In the genomic region with DNA sequence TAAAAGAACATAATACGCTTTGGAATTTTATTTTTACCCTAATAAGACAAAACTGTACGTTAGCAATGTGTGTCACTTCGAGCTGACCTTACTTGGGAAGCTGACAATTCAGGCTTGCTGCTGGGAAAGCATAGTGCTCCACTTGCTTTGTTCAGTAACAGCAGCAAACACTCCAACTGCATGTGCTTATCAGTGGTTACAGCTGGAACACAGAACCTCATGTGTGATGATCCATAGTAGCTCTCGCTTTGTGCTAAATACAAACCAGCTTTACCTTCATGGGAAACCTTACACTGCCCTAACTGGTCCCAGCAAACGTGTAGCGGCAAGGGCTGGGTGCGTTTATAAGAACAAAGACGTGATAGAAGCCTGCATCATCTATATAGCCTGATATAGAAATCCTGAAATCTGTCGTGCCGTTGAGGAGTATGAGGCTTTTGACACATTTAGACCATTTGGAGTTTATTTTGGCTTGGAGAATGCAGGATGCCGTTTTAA, we compare ENCODE assay signal across 13 mouse cellular contexts.
DNase-seq lines count a peak whose midpoint lies in the region; ATAC-seq and TF ChIP-seq lines count a peak whose summit lies in the region.
"Had no signal": no experiment of that assay in that cellular context is flagged by ENCODE, and none has a peak within 500 bp of the region (broad histone marks: within the 10 kb centered on the region; RNA-seq: fewer than 3 reads in every experiment).

No protein-coding gene starts in this region.

- peaks cover 42% of the 10 kb centered on the region for H3K4me1 ChIP-seq in heart, embryonic 12.5 days (replicated peaks)
- peaks cover 82% of the 10 kb centered on the region for H3K4me1 ChIP-seq in megakaryocyte, embryonic 14.5 days
- peaks cover 81% of the 10 kb centered on the region for H3K4me1 ChIP-seq in heart, embryonic 13.5 days
- peaks cover 3 to 23% of the 10 kb centered on the region in 2 experiments; a peak in 3 of 4 replicates for H3K4me1 ChIP-seq in liver, embryonic 14.5 days (replicated peaks; ENCODE audit: control insufficient read depth in 2 of 2, insufficient read depth in 2 of 2, low read length in 1 of 2)

- DNase-seq in heart, adult 9 months (ENCODE audit: low spot score in 2 of 2), result no peak
- no peak for DNase-seq in liver, embryonic 14.5 days (ENCODE audit: low read depth in 3 of 3, low spot score in 3 of 3)
- no peak for DNase-seq in adrenal gland, postnatal 25 days
- DNase-seq in adrenal gland, postnatal 4 days (ENCODE audit: low spot score in 2 of 2), result no peak
- DNase-seq: cerebellum, adult 8-10 months; embryo, embryonic 11 days; kidney, adult 11 months; kidney, postnatal 4 days; right cerebral cortex, postnatal 25 days had no signal

- peak; percentile 73 for TF ChIP-seq EP300 in liver, embryonic 14.5 days (IDR thresholded peaks at IDR 0.05; ENCODE audit: low read depth)

- no peaks in the 10 kb centered on the region for H3K36me3 ChIP-seq in heart, embryonic 12.5 days
- H3K36me3 ChIP-seq in megakaryocyte, embryonic 14.5 days (replicated peaks; ENCODE audit: low read length), result peaks cover 44% of the 10 kb centered on the region
- H3K36me3 ChIP-seq in heart, embryonic 13.5 days, result no peaks in the 10 kb centered on the region
- no peaks in the 10 kb centered on the region for H3K36me3 ChIP-seq in liver, embryonic 14.5 days (replicated peaks; ENCODE audit: control insufficient read depth, insufficient read depth, low read depth)

- no peak overlapping the region for H3K4me2 ChIP-seq in heart, embryonic 12.5 days
- H3K4me2 ChIP-seq in heart, embryonic 13.5 days, result peak overlapping the region; percentile 18; the same call in 1 of the 2 replicates
- no peak overlapping the region for H3K4me2 ChIP-seq in liver, embryonic 14.5 days (ENCODE audit: low read depth)

- TF ChIP-seq CTCF in liver, embryonic 14.5 days (IDR thresholded peaks at IDR 0.05; ENCODE audit: low read depth), result no peak

- no peak overlapping the region for H3K4me3 ChIP-seq in heart, embryonic 12.5 days
- H3K4me3 ChIP-seq in megakaryocyte, embryonic 14.5 days (replicated peaks), result peak overlapping the region; percentile 50
- no peak overlapping the region for H3K4me3 ChIP-seq in heart, embryonic 13.5 days
- no peak overlapping the region for H3K4me3 ChIP-seq in liver, embryonic 14.5 days (ENCODE audit: insufficient read depth in 1 of 2, low read depth in 2 of 2, low read length in 2 of 2)

- WGBS in heart, embryonic 12.5 days, result 55% methylated on average over 11 of the region's 11 CpGs
- 47% methylated on average over 11 of the region's 11 CpGs for WGBS in heart, embryonic 13.5 days
- 35% methylated on average over 11 of the region's 11 CpGs for WGBS in liver, embryonic 14.5 days (ENCODE audit: insufficient replicate concordance)

- H3K27ac ChIP-seq in heart, embryonic 12.5 days (ENCODE audit: poor library complexity, severe bottlenecking), result peak overlapping the region; percentile 67
- peak overlapping the region; percentile 64 for H3K27ac ChIP-seq in heart, embryonic 13.5 days (replicated peaks)
- no peak overlapping the region for H3K27ac ChIP-seq in liver, embryonic 14.5 days

- ATAC-seq in heart, embryonic 12.5 days (ENCODE audit: insufficient number of reproducible peaks, low FRiP score), result no peak
- no peak for ATAC-seq in megakaryocyte, adult 5-6 weeks (ENCODE audit: poor library complexity, severe bottlenecking)
- no peak for ATAC-seq in heart, embryonic 13.5 days (ENCODE audit: extremely low read depth, insufficient number of reproducible peaks, low FRiP score, low TSS enrichment)
- ATAC-seq in liver, embryonic 14.5 days (ENCODE audit: insufficient read depth), result peak; percentile 63

- no peaks in the 10 kb centered on the region for H3K27me3 ChIP-seq in heart, embryonic 12.5 days (replicated peaks)
- H3K27me3 ChIP-seq in megakaryocyte, embryonic 14.5 days (replicated peaks), result no peaks in the 10 kb centered on the region
- H3K27me3 ChIP-seq in heart, embryonic 13.5 days (replicated peaks), result no peaks in the 10 kb centered on the region
- H3K27me3 ChIP-seq in liver, embryonic 14.5 days (ENCODE audit: control insufficient read depth, insufficient read depth, low read length), result no peaks in the 10 kb centered on the region

- peak overlapping the region; percentile 39; the same call in 1 of the 2 replicates for H3K9ac ChIP-seq in heart, embryonic 12.5 days
- peak overlapping the region; percentile 59 for H3K9ac ChIP-seq in heart, embryonic 13.5 days
- no peak overlapping the region for H3K9ac ChIP-seq in liver, embryonic 14.5 days (replicated peaks)

- no peaks in the 10 kb centered on the region for H3K9me3 ChIP-seq in heart, embryonic 12.5 days (replicated peaks)
- no peaks in the 10 kb centered on the region for H3K9me3 ChIP-seq in megakaryocyte, embryonic 14.5 days
- H3K9me3 ChIP-seq in heart, embryonic 13.5 days, result no peaks in the 10 kb centered on the region
- H3K9me3 ChIP-seq in liver, embryonic 14.5 days (ENCODE audit: control insufficient read depth, low read length), result no peaks in the 10 kb centered on the region
